Mouse (Mus musculus): ENCODE results near the gene Plk3.

DNA sequence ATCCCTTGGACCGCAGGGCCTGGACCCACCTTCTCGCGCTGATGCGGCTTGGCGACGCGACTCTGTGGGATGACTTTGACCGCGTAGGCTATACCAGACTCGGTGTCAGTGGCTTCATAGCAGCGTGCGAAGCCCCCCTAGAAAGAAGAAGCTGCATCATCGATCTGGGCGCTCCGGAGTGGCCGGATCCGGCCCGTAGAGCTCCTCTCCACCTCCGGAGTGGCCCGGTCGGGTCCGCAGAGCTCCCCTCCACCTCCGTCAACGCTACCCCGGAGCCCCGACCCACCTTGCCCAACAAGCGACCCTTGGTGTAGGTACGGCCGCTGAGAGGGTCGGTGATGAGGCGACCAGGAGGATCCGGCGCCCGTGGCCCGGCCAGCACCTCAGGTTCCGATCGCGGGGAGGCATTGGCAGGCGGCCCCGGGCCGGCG is 382 bp downstream of the Plk3 start:
- no peak for TF ChIP-seq CTCF (IDR thresholded peaks at IDR 0.05; ENCODE audit: low read depth)
- TF ChIP-seq EP300 (IDR thresholded peaks at IDR 0.05; ENCODE audit: low read depth) = no peak

Data from heart, postnatal 0 days (tissue).